In genomic region chr7:82458376-82458775, GRCm38 (mm10) we compare ENCODE assay signal across 21 mouse cellular contexts.
DNase-seq lines count a peak whose midpoint lies in the region; ATAC-seq and TF ChIP-seq lines count a peak whose summit lies in the region.
"Had no signal": no experiment of that assay in that cellular context is flagged by ENCODE, and none has a peak within 500 bp of the region (broad histone marks: within the 10 kb centered on the region; RNA-seq: fewer than 3 reads in every experiment).

No protein-coding gene starts in this region.

- no peak overlapping the region for H3K4me2 ChIP-seq in lung, postnatal 0 days (replicated peaks; ENCODE audit: low read depth, low read length)
- H3K4me2 ChIP-seq: forebrain, embryonic 13.5 days; hindbrain, embryonic 14.5 days; limb, embryonic 12.5 days had no signal

- no peaks in the 10 kb centered on the region for H3K27me3 ChIP-seq in lung, postnatal 0 days (replicated peaks; ENCODE audit: insufficient read depth, low read length)
- H3K27me3 ChIP-seq: forebrain, embryonic 13.5 days; limb, embryonic 12.5 days had no signal

- no peak overlapping the region for H3K9ac ChIP-seq in lung, postnatal 0 days (replicated peaks; ENCODE audit: low read depth)
- H3K9ac ChIP-seq: forebrain, embryonic 13.5 days; hindbrain, embryonic 14.5 days; limb, embryonic 12.5 days had no signal

- no peak overlapping the region for H3K4me3 ChIP-seq in lung, postnatal 0 days (ENCODE audit: low read depth, low read length)
- H3K4me3 ChIP-seq: forebrain, embryonic 13.5 days; layer of hippocampus, adult 2 months; left cerebral cortex, adult 2 months; limb, embryonic 12.5 days had no signal

- no peaks in the 10 kb centered on the region for H3K36me3 ChIP-seq in lung, postnatal 0 days (ENCODE audit: insufficient read depth, low read length)
- H3K36me3 ChIP-seq: limb, embryonic 12.5 days had no signal

- H3K4me1 ChIP-seq in lung, postnatal 0 days (ENCODE audit: insufficient read depth, low read depth, low read length): no peaks in the 10 kb centered on the region
- H3K4me1 ChIP-seq: forebrain, embryonic 13.5 days had no signal

- ATAC-seq in lung, postnatal 0 days: peak; percentile 40; the same call in 1 of the 2 replicates
- ATAC-seq: CD4-positive, CD25-positive, alpha-beta regulatory T cell, adult 4 months; forebrain, embryonic 13.5 days; intestine, postnatal 0 days had no signal

- TF ChIP-seq CTCF in lung, postnatal 0 days (IDR thresholded peaks at IDR 0.05): no peak

- WGBS in lung, postnatal 0 days: 18% methylated on average over 2 of the region's 2 CpGs

- intact Hi-C loops in heart, postnatal 25 days (cut with DNase I): no loop called here

- H3K9me3 ChIP-seq in lung, postnatal 0 days (ENCODE audit: low read length): no peaks in the 10 kb centered on the region
- H3K9me3 ChIP-seq: forebrain, embryonic 13.5 days; limb, embryonic 12.5 days had no signal

- no peak overlapping the region for H3K27ac ChIP-seq in lung, postnatal 0 days (ENCODE audit: low read length)
- H3K27ac ChIP-seq: forebrain, embryonic 13.5 days; hindbrain, embryonic 14.5 days; kidney, postnatal 0 days; layer of hippocampus, adult 2 months; left cerebral cortex, adult 2 months; limb, embryonic 12.5 days had no signal

- no peak for TF ChIP-seq EP300 in lung, postnatal 0 days (IDR thresholded peaks at IDR 0.05)

- DNase-seq in gastrocnemius, postnatal 25 days: peak; percentile 13
- DNase-seq in gastrocnemius, adult 8-10 months (ENCODE audit: low spot score in 2 of 2): no peak
- peak; percentile 29 for DNase-seq in lung, postnatal 0 days (ENCODE audit: low spot score)
- DNase-seq in lung, postnatal 25 days (ENCODE audit: low spot score): no peak
- DNase-seq in NIH3T3 (ENCODE audit: low read depth): peak; percentile 70
- peak; percentile 16 for DNase-seq in heart, postnatal 25 days (ENCODE audit: low spot score)
- no peak for DNase-seq in spleen, adult 12 weeks (ENCODE audit: low spot score)
- no peak for DNase-seq in spleen, postnatal 10 days (ENCODE audit: low spot score in 2 of 2)
- DNase-seq: adrenal gland, postnatal 25 days; cerebellum, adult 9-11 months; embryo, embryonic 11 days; retina, postnatal 1 day; thymus, postnatal 25 days had no signal

Comparison
In these comparisons a context has a peak if more than half of its experiments do, and no peak if none do; other contexts are left out.
1. DNase-seq: peak in gastrocnemius, postnatal 25 days (single experiment), lung, postnatal 0 days (single experiment), NIH3T3 (single experiment) and heart, postnatal 25 days (single experiment); none in gastrocnemius, adult 8-10 months (0 of 2), lung, postnatal 25 days (single experiment), spleen, adult 12 weeks (single experiment) and spleen, postnatal 10 days (0 of 2).